Mouse (Mus musculus): ENCODE measurements around the gene Reep1. TPM values are rescaled to one million over a fixed set of nuclear protein-coding genes. Genes with fewer than 3 reads are reported as not detected.

Gene Reep1
- polyA plus RNA-seq, 1 experiment from 2014 or later: 167 TPM

DNA sequence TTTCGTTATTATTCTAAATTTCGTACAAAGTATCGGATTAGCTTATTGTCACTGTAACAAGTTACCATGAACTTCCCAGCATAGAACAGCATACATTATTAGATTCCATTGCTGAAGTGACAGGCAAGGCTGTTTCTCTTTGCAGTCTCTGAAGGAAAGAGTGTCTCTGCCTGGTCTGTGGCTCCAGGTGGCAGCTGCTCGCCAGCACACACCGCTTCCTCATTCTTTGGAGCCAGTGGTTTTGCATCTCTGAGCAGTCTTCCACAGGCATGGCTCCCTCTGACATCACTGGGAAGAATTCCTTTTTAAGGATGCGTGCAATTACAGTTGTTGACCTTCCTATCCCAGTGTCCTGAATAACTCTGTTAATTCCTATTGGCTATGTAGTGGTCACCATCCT is 52.7 kb downstream of the Reep1 start:
- DNase-seq (ENCODE audit: low spot score): no peak
- no peaks in the 10 kb centered on the region for H3K4me1 ChIP-seq (ENCODE audit: control insufficient read depth, insufficient read depth, low read length)
- H3K27me3 ChIP-seq (replicated peaks; ENCODE audit: control insufficient read depth, insufficient read depth, low read length): no peaks in the 10 kb centered on the region
- H3K36me3 ChIP-seq (ENCODE audit: control insufficient read depth, insufficient read depth, low read length): peaks cover 27% of the 10 kb centered on the region; the same call in 1 of the 2 replicates
- no peak overlapping the region for H3K27ac ChIP-seq (ENCODE audit: low read depth, low read length)
- no peak overlapping the region for H3K4me3 ChIP-seq (ENCODE audit: low read depth, low read length)
- H3K9ac ChIP-seq (ENCODE audit: low read length): no peak overlapping the region
- no peaks in the 10 kb centered on the region for H3K9me3 ChIP-seq (replicated peaks; ENCODE audit: control insufficient read depth, low read length)
- no peak overlapping the region for H3K4me2 ChIP-seq (ENCODE audit: low read length)
- ATAC-seq: no peak
- 91% methylated on average over 6 of the region's 6 CpGs for WGBS

DNA sequence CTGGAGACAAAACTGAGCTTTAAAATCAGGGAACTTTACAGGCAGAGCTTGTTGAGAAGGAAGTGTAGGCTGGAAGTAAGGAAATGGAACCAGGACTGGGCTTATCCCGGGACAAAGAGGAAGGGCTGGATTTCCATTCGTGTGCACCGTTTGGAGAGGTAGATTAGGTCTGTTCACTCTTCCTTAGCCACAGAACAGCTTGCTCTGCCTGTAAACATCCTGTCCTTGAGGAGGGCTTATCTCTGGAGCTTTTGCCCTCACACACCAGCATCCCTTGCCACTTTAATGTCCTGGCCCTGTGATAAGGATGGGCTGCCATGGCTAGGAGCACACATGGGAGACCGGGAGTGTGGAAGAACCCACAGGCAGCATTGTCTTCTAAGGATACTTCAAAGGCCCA is 60.4 kb downstream of the Reep1 start:
- no peak overlapping the region for H3K27ac ChIP-seq (ENCODE audit: low read depth, low read length)
- H3K9ac ChIP-seq (ENCODE audit: low read length): no peak overlapping the region
- ATAC-seq: no peak
- H3K27me3 ChIP-seq (replicated peaks; ENCODE audit: control insufficient read depth, insufficient read depth, low read length): no peaks in the 10 kb centered on the region
- no peak for DNase-seq (ENCODE audit: low spot score)
- H3K9me3 ChIP-seq (replicated peaks; ENCODE audit: control insufficient read depth, low read length): no peaks in the 10 kb centered on the region
- H3K4me1 ChIP-seq (ENCODE audit: control insufficient read depth, insufficient read depth, low read length): peaks cover 2% of the 10 kb centered on the region; the same call in 1 of the 2 replicates
- peaks cover 10% of the 10 kb centered on the region; the same call in 1 of the 2 replicates for H3K36me3 ChIP-seq (ENCODE audit: control insufficient read depth, insufficient read depth, low read length)
- no peak overlapping the region for H3K4me2 ChIP-seq (ENCODE audit: low read length)
- WGBS: 90% methylated on average over 4 of the region's 4 CpGs
- no peak overlapping the region for H3K4me3 ChIP-seq (ENCODE audit: low read depth, low read length)

GRCm38 (mm10) chr6:71769901-71770690 is 62.7 kb downstream of the Reep1 start:
- WGBS: 70% methylated on average over 12 of the region's 12 CpGs
- no peak overlapping the region for H3K4me3 ChIP-seq (ENCODE audit: low read depth, low read length)
- ATAC-seq (no peak), DNase-seq (ENCODE audit: low spot score) (no peak)
- H3K9ac ChIP-seq (ENCODE audit: low read length): no peak overlapping the region
- no peak overlapping the region for H3K27ac ChIP-seq (ENCODE audit: low read depth, low read length)
- no peaks in the 10 kb centered on the region for H3K9me3 ChIP-seq (replicated peaks; ENCODE audit: control insufficient read depth, low read length)
- no peak overlapping the region for H3K4me2 ChIP-seq (ENCODE audit: low read length)
- H3K36me3 ChIP-seq (ENCODE audit: control insufficient read depth, insufficient read depth, low read length): peaks cover 16% of the 10 kb centered on the region; the same call in 1 of the 2 replicates
- peaks cover 2% of the 10 kb centered on the region; the same call in 1 of the 2 replicates for H3K4me1 ChIP-seq (ENCODE audit: control insufficient read depth, insufficient read depth, low read length)
- no peaks in the 10 kb centered on the region for H3K27me3 ChIP-seq (replicated peaks; ENCODE audit: control insufficient read depth, insufficient read depth, low read length)

- no peak overlapping the region for H3K4me2 ChIP-seq (ENCODE audit: low read length)
- H3K27ac ChIP-seq (ENCODE audit: low read depth, low read length): no peak overlapping the region
- H3K27me3 ChIP-seq (replicated peaks; ENCODE audit: control insufficient read depth, insufficient read depth, low read length): no peaks in the 10 kb centered on the region
- H3K36me3 ChIP-seq (ENCODE audit: control insufficient read depth, insufficient read depth, low read length): peaks cover 17% of the 10 kb centered on the region; the same call in 1 of the 2 replicates
- WGBS: 98% methylated on average over 4 of the region's 4 CpGs
- H3K9me3 ChIP-seq (replicated peaks; ENCODE audit: control insufficient read depth, low read length): no peaks in the 10 kb centered on the region
- ATAC-seq (no peak), DNase-seq (ENCODE audit: low spot score) (no peak)
- H3K9ac ChIP-seq (ENCODE audit: low read length): no peak overlapping the region
- H3K4me3 ChIP-seq (ENCODE audit: low read depth, low read length): no peak overlapping the region
- H3K4me1 ChIP-seq (ENCODE audit: control insufficient read depth, insufficient read depth, low read length): peaks cover 2% of the 10 kb centered on the region; the same call in 1 of the 2 replicates
Measured at GRCm38 (mm10) chr6:71770856-71771255, 63.5 kb downstream of the Reep1 start.

GRCm38 (mm10) chr6:71771282-71771681 is 63.9 kb downstream of the Reep1 start:
- Histone ChIP-seq H3K4me1 (ENCODE audit: control insufficient read depth, insufficient read depth, low read length) (peaks cover 2% of the 10 kb centered on the region; the same call in 1 of the 2 replicates), H3K27me3 (replicated peaks; ENCODE audit: control insufficient read depth, insufficient read depth, low read length) (no peaks in the 10 kb centered on the region), H3K9ac (ENCODE audit: low read length) (no peak overlapping the region), H3K36me3 (ENCODE audit: control insufficient read depth, insufficient read depth, low read length) (peaks cover 22% of the 10 kb centered on the region; the same call in 1 of the 2 replicates), H3K4me2 (ENCODE audit: low read length) (no peak overlapping the region), H3K9me3 (replicated peaks; ENCODE audit: control insufficient read depth, low read length) (no peaks in the 10 kb centered on the region), H3K27ac (ENCODE audit: low read depth, low read length) (no peak overlapping the region), H3K4me3 (ENCODE audit: low read depth, low read length) (no peak overlapping the region)
- no peak for ATAC-seq
- 96% methylated on average over 4 of the region's 4 CpGs for whole genome bisulfite sequencing
- no peak for DNase-seq (ENCODE audit: low spot score)

DNA sequence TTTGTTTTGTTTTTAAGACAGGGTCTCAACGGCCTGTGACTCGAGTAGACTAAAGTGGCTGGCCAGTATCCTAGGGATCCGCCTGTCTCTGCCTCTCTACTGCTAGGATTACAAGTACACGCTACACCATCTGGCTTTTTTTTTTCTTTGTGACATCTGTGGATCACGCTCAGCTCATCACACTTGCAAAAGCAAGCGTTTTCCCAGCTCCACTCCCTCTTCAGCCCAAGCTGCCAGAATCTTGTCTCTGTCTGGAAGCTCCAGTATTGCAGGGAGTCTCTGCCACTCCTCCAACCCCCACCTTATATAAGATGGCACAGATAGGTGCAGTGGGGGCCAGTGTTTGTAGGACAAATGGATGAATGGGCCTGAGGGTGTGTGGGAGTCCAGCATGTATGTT is 64.8 kb downstream of the Reep1 start:
- Histone ChIP-seq H3K27ac (ENCODE audit: low read depth, low read length) (peak overlapping the region; percentile 78), H3K4me1 (ENCODE audit: control insufficient read depth, insufficient read depth, low read length) (peaks cover 2% of the 10 kb centered on the region; the same call in 1 of the 2 replicates), H3K27me3 (replicated peaks; ENCODE audit: control insufficient read depth, insufficient read depth, low read length) (no peaks in the 10 kb centered on the region), H3K9me3 (replicated peaks; ENCODE audit: control insufficient read depth, low read length) (no peaks in the 10 kb centered on the region), H3K9ac (ENCODE audit: low read length) (no peak overlapping the region), H3K4me3 (ENCODE audit: low read depth, low read length) (no peak overlapping the region), H3K36me3 (ENCODE audit: control insufficient read depth, insufficient read depth, low read length) (peaks cover 22% of the 10 kb centered on the region; the same call in 1 of the 2 replicates), H3K4me2 (ENCODE audit: low read length) (no peak overlapping the region)
- ATAC-seq: peak; percentile 70; the same call in 1 of the 2 replicates
- DNase-seq (ENCODE audit: low spot score): peak; percentile 75
- 69% methylated on average over 6 of the region's 6 CpGs for WGBS

DNA sequence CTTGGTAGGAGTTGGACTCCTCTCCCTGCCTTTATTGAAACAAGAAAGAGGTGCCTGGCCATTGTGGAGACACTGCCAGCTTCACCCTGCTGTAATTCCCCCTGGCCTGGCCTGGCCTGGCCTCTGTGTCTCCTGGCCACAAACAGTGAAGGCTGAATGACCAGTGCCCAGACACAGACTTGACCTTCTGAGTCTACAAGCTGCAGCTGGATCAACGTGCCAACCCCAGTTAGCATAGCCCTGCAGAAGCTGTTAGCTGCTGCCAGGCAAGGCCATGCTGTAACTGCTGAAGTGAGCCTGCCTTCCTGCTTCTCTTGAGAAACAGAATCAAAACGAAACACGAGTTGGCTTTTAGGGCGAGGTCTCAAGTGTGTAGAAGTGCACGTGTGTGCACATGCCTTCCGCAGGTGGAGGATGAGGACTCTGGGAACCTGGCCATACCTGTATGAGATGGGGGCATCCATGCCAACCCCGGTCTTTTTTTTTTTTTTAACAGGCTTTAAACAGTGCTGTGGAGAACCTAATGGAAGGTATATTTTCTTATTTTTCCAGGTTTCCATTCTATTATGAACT is 65.4 kb downstream of the Reep1 start:
- no peaks in the 10 kb centered on the region for H3K27me3 ChIP-seq (replicated peaks; ENCODE audit: control insufficient read depth, insufficient read depth, low read length)
- peaks cover 22% of the 10 kb centered on the region; the same call in 1 of the 2 replicates for H3K36me3 ChIP-seq (ENCODE audit: control insufficient read depth, insufficient read depth, low read length)
- WGBS: 89% methylated on average over 7 of the region's 7 CpGs
- no peak for ATAC-seq
- no peak overlapping the region for H3K4me2 ChIP-seq (ENCODE audit: low read length)
- H3K4me1 ChIP-seq (ENCODE audit: control insufficient read depth, insufficient read depth, low read length): peaks cover 2% of the 10 kb centered on the region; the same call in 1 of the 2 replicates
- H3K9me3 ChIP-seq (replicated peaks; ENCODE audit: control insufficient read depth, low read length): no peaks in the 10 kb centered on the region
- H3K27ac ChIP-seq (ENCODE audit: low read depth, low read length): peak overlapping the region; percentile 78
- DNase-seq (ENCODE audit: low spot score): no peak
- no peak overlapping the region for H3K9ac ChIP-seq (ENCODE audit: low read length)
- H3K4me3 ChIP-seq (ENCODE audit: low read depth, low read length): no peak overlapping the region

- Histone ChIP-seq H3K27ac (ENCODE audit: low read depth, low read length) (no peak overlapping the region), H3K4me1 (ENCODE audit: control insufficient read depth, insufficient read depth, low read length) (no peaks in the 10 kb centered on the region), H3K4me3 (ENCODE audit: low read depth, low read length) (no peak overlapping the region), H3K27me3 (replicated peaks; ENCODE audit: control insufficient read depth, insufficient read depth, low read length) (no peaks in the 10 kb centered on the region), H3K36me3 (ENCODE audit: control insufficient read depth, insufficient read depth, low read length) (peaks cover 33% of the 10 kb centered on the region), H3K4me2 (ENCODE audit: low read length) (no peak overlapping the region), H3K9ac (ENCODE audit: low read length) (no peak overlapping the region), H3K9me3 (replicated peaks; ENCODE audit: control insufficient read depth, low read length) (no peaks in the 10 kb centered on the region)
- WGBS: 63% methylated on average over 5 of the region's 5 CpGs
- DNase-seq (ENCODE audit: low spot score) (no peak), ATAC-seq (no peak)
Measured at GRCm38 (mm10) chr6:71778016-71778415, 70.7 kb downstream of the Reep1 start.

DNA sequence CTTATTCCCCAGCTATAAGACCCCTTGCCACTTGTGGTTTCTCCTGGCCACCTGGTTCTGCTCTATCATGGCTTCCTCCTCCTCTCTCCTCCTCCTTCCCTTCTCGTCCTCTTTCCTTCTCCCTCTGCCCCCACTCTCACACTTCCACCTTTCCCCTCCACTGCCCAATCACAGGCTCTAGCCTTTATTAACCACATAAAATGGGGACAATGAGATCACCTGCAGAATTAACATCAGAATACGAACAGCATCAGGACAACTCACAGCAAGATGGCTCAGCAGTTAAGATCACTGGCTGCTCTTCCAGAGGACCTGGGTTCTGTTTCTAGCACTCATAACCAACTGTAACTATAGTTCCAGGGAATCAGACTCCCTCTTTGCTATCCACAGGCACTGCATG is 72.5 kb downstream of the Reep1 start:
- H3K36me3 ChIP-seq (ENCODE audit: control insufficient read depth, insufficient read depth, low read length): peaks cover 30% of the 10 kb centered on the region
- no peaks in the 10 kb centered on the region for H3K4me1 ChIP-seq (ENCODE audit: control insufficient read depth, insufficient read depth, low read length)
- no peak overlapping the region for H3K4me2 ChIP-seq (ENCODE audit: low read length)
- no peak for DNase-seq (ENCODE audit: low spot score)
- H3K27me3 ChIP-seq (replicated peaks; ENCODE audit: control insufficient read depth, insufficient read depth, low read length): no peaks in the 10 kb centered on the region
- ATAC-seq: no peak
- H3K9ac ChIP-seq (ENCODE audit: low read length): no peak overlapping the region
- no peak overlapping the region for H3K27ac ChIP-seq (ENCODE audit: low read depth, low read length)
- whole genome bisulfite sequencing: 62% methylated on average over 2 of the region's 2 CpGs
- no peaks in the 10 kb centered on the region for H3K9me3 ChIP-seq (replicated peaks; ENCODE audit: control insufficient read depth, low read length)
- no peak overlapping the region for H3K4me3 ChIP-seq (ENCODE audit: low read depth, low read length)
